Mouse (Mus musculus): ENCODE data around the gene Gm527.

The Gm527 gene

DNA sequence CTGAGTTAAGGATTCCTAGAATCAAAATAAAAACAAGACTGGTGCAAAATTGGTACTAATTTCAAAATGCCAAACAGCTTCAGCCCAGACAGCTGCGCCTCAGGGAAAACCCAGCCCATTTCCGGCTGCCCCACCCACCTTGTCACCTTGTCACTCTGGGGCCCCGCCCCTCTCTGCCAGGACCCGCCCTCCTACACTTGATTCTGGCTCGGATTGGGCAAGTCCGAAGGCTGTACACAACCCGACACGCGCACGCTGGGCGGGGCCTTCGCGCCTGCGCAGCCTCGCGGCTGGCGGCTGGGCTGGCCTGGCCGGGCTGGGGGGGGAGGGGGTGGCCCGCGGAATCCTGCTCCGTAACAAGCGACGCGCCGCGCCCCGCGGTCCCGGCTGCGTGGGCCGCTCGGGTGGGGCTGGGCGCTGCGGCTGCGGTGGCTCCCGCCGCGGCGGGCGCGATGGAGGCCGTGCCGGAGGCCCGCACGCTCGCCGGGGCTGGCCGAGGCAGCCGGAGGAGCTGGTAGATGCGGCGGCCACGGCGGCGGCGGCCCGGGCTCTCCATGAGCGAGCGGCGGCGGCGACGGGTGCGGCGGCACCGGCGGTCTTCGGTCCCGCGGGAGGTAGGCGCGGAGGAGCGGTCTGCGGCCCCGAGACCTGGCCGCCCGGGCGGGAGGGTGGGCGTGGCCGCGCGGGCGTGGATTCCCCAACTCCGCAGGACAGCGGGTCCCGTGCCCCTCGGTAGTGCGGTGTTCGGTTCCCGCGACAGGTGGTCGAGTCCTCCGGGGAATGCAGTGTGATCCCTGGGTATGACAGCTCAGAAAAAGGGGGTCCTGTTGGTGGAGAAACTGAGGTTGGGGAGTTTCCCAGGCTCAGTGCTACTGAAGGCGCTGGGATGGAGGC, at the start of gene Gm527:
Gm527 (plus strand) TSS at position 329 of the 894 bp plus-strand sequence.
- peak; percentile 95 to 97 for DNase-seq

DNA sequence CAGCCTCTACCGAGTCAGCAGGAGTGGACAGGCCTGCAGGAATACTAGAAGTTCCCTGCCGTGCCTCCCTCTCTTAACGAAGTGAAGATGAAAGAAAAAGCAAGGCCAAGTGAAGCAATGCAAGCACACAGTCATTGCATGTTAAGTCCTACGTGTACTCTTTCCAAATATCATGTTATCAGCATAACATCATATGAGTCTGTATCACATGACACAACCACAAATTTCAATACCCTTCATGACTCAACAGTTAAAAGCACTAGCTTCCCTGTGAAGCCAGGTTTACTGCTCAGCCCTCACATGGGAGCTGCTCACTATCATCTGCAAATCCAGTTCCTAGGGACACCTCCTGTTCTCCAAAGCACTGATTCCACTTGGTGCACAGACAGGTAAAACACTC, 46.6 kb upstream of the Gm527 start:
- no peak for DNase-seq

DNA sequence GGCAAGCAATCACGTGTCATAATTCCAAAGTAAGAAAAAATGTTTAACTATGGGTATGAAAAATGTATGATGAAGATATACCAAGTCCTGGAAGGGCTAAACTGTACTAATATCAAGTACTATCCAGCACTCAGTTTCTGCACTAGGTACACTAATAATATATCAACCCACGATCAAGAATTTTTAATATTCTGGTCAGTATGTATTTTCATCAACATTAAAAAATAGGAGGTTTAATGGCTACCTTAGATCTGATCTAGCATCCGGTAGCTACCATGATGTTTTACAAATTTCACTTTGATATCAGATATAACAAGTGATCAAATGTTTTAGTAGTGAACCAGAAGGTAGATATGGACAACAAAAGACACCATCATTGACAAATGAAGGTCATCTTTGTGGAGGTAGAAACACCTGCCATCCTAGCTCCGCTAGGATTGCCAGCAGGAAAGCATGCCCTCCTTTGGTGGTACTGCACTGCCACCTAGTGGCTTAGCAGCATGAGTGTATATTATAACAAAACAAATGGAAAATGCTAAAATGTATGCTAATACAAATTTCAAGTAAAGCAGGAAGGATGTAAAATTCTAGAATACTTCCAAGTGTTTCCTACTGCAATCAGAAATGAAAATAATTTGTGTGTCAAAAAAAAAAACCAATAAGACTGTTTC, 20.5 kb upstream of the Gm527 start:
- DNase-seq, result peak in 1 of 2 experiments; percentile 16

DNA sequence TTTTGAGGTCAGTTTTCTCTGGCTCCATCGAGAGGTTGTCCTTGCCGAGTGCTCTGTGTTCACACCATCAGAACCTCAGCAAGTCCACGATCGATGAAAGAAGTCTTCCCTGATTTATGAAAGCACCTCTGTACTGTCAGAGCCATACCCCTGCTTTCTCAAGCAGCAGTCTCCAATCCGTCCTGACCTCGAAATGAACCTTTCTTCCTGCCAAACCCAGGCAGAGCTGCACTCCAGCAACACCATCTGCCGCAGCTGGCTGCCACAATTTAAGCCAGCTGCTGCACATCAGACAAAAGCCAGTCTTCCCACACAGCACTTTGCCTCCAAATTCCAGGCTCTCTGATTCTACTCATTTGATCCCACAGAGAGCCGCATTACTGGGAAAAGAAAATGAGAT, 15.2 kb upstream of the Gm527 start:
- no peak for DNase-seq

DNA sequence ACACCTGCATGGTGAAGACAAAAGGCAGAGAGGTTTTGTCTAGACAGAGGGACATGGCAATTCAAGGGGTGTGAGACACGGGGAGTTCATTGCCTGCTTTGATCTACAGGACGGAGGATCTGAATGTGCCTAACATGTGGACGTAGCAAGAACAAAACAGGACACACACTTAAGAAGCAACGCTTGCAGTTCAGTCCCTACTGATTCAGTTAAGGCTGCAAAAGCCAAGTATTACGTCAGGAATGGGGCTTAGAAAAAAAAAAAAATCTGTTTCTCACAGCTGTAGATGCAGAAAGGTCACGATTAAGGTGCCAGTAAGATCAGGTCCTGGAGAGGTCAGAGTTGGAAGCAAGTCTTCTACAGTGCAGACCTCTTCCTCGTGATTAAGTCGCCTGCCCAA, 14.5 kb upstream of the Gm527 start:
- no peak for DNase-seq

DNA sequence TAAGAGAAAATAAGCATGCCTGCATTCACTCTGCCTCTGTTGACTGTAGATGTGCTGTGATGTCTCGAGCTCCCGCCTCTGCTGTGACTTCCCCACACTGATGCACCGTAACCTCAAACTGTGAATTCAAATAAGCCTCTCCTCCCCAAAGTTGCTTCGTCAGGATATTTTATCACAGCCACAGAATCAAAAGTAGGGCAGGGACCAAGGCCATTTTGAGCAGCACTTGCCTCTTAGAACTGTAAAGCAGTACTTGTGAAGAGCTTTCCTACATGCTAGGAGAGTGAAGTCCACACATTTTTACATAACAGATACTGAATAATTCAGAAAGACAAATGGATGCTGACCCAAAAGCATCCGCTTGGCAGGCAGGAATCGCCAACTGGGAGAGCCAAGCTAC, 4.7 kb upstream of the Gm527 start:
- DNase-seq, result no peak

DNA sequence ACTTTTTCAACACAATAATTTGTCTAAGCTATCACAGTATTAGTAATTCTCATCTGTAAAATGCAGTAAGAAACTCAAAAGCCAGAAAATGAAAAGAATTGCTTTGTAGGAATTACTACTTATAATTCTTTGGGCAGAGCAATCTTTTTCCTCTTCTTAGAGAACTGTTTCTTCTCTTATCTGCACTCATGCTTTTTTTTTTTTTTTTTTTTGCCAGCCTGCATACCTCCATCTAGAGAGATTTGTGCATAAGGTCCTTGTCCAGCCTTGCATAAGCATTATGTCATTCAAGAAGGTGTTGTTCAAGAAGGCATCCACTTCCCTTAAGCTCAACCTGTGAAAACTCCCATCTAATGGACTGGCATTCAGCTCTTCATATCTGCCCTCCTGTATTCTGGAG, 971 bp upstream of the Gm527 start:
- no peak for DNase-seq

DNA sequence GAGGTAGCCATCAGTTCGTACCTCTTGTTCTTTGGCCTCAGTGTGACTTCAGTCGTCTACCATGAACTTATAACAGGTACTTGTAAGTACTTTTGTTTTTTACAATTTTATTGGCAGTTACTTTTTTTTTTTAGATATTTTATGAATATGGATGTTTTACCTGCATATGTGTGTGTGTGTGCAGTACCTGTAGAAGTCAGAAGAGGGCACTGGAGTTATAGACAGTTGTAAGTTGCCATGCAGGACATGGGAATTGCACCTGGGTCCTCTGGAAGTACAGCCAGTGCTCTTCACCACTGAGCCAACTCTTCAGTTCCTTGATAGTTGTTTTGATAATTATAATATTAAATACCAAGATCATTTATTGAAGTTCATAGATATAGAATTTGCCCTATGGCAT, 19.8 kb downstream of the Gm527 start:
- DNase-seq, result peak; percentile 15 to 32

DNA sequence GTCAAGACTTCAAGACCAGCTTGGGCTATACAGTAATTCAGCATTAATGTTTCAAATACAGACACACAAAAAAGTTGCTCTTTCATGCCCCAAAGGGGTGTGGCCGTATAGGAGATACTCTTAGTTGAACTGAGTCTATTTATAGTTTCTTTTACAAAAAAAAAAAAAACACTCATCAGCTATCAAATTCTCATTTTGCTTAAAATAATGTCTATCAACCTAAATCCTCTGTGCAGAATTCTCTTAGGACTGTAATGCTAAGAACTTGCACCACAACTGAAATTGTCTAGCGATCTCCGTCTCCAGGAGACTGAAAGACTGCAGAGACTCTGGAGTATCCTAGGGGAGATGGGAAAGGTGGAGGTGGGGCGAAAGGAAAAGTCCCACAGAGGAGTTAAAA, 46.9 kb downstream of the Gm527 start:
- no peak for DNase-seq

DNA sequence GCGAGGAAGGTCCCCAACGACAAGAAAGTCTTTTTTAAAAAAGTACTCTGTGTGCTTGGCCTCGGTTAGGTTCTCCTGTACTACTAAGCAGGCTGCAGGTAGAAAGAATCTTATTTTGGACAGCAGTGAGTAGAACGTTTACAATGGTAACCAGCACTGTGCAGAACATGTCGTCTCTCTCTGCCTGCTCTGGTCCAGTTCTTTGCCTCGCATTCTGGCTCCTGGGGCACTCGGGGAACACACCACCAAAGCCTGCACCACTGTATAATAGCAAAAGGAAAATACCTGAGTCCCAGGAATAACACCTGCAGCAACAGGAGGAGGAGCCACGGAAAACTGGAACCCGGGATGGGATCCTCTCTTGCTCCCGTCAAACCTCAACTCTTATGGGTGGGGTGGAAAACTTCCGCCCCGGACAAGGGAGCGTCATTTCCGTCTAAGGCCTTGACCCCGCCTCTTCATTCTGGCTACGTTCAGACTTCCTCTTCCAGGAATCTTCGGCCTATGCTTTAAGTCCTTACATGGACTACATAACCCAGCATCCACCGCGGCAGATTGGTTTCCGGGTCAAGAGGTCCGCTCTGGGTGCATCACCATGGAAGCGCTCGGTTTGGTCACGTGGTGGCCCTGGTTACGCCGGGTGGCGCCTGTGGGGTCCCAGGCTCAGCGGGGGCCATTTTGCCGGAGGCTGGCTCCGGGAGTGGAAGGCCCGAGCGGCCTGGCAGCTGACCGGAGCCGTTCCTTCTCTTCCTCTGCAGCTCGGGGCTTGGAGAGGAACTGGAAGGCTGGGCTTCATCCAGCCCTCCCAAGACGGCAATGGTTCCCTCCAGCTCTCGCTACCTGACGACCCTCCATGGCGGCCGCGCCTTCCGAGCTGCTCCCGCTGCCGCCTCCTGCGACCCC, 47.7 kb downstream of the Gm527 start, which contains the start of the genes Klhl28 and Togaram1:
Klhl28 (minus strand) TSS at position 411 of the 903 bp plus-strand sequence.
Togaram1 (plus strand) TSS at position 681 of the 903 bp plus-strand sequence.
- DNase-seq, result peak; percentile 99

DNA sequence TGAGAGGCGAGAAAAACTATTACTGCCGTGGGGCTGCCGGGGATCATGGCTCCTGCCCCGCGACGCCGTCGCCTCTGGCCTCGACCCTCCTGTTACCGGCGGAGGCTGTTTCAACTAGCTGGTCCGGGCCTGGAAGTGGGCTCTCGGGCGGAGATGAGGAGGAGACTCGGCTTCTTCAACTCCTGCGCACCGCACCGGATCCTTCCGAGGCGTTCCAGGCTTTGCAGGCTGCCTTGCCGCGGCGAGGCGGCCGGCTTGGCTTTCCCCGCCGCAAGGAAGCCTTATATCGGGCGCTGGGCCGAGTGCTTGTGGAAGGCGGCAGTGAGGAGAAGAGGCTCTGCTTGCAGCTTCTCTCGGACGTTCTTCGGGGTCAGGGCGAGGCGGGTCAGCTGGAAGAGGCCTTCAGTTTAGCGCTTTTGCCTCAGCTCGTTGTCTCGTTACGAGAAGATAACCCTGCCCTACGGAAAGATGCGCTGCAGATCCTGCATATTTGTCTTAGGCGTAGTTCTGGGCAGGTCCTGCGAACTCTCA, 48.5 kb downstream of the Gm527 start:
- DNase-seq, result peak; percentile 13 to 31

DNA sequence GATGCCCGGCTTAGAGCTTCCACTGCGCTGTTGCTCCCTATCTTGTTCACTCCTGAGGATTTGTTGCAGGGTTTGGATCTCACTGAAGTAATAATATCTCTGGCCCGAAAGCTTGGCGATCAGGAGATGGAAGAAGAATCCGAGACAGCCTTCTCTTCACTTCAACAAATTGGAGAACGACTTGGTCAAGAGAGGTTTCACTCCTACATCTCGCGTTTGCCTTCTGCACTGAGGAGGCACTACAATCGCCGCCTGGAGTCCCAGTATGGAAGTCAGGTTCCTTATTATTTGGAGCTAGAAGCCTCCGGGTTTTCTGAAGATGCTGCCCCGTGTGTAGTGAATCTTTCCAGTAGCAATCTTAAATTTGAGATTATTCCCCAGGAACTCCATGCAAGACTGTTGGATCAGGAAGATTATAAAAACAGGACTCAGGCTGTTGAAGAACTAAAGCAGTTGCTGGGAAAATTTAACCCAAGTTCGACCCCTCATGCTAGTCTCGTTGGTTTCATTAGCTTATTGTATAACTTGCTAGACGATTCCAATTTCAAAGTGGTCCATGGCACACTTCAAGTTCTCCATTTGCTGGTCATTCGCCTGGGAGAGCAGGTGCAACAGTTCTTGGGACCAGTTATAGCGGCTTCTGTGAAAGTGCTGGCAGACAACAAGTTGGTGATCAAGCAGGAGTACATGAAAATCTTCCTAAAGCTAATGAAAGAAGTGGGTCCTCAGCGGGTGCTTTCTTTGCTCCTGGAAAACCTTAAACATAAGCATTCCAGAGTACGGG, 49.1 kb downstream of the Gm527 start:
- no peak for DNase-seq

DNA sequence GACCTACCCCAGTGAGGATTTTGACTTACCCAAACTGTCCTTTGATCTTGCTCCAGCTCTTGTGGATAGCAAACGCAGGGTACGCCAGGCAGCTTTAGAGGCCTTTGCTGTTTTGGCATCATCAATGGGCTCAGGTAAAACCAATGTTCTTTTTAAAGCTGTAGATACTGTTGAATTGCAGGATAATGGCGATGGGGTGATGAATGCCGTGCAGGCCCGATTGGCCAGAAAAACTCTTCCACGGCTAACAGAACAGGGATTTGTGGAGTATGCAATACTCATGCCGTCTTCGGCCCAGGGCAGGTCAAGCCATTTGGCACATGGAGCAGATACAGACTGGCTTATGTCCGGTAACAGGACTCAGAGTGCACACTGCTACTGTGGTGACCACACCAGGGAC, 49.8 kb downstream of the Gm527 start:
- peak in 1 of 2 experiments; percentile 25 for DNase-seq

DNA sequence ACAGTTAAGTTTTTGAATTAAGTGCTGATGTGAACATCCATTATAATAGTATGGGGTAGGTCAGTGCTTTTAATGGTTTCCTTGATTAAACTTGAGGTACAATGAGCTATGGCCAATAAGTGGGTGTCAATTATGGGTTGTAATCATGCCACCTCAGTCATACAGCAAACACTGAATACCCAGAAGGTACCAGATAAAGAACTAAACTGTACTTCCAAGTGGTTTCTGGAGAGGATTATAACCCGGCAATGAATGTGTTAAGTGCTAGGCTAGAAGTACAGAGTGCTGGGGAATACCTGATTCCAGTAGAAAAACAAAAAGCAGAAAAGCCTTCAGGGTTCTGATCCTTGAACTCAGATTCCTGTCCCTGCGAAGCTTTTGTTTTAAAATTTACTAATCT, 50.4 kb downstream of the Gm527 start:
- DNase-seq, result no peak

DNA sequence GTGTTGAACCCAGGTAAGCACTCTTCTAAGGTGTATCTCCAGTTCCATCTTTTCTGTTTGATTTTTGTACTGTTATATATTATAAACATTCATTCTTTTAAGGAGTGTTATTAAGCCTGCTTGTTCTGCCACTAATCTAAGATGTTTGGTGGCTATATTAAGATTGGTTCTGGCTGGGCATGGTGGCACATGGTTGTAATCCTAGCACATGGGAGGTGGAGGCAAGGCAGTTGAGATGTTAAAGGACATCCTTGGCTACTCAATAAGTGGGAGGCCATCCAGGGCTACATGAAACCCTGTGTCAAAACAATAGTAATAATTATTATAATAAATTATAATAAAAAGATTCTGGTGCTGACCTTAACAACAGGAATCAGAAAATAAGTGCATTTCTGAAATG, 53.7 kb downstream of the Gm527 start:
- no peak for DNase-seq

DNA sequence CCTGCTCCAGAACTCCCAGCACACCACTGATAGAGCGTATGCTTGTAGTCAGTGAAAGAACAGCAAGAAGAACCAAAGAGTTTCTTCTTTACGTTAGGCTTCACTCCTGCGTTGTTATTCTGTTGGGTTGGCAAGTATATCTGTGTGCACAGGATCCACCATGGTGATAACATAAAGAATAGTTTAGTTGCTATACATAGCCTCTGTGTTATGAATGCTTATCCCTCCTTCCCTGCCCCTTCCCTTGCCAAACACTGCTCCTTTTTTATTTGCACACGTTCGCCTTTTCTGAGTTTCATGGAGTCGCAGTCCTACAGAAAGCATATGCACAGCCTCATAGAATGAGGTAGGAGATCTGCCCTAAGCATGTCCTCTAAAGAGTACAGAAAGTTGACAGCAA, 54.4 kb downstream of the Gm527 start:
- DNase-seq, result no peak
